Mouse (Mus musculus): Measurements from ENCODE around the gene Tbxa2r. TPM values are rescaled to one million over a fixed set of nuclear protein-coding genes. Genes with fewer than 3 reads are reported as not detected.

Gene Tbxa2r
- polyA plus RNA-seq, 2 experiments = 9.2 to 10.8 TPM

- Histone ChIP-seq H3K36me3 (ENCODE audit: control insufficient read depth, insufficient read depth, low read length) (peaks cover 8% of the 10 kb centered on the region; the same call in 1 of the 2 replicates), H3K9me3 (ENCODE audit: control insufficient read depth, low read length) (no peaks in the 10 kb centered on the region), H3K4me3 (replicated peaks; ENCODE audit: low read length) (peak within 1 kb of the TSS; percentile 72), H3K27me3 (ENCODE audit: control insufficient read depth, insufficient read depth, low read length) (no peaks in the 10 kb centered on the region), H3K4me2 (replicated peaks; ENCODE audit: low read depth, low read length, severe bottlenecking) (peak within 1 kb of the TSS; percentile 95), H3K9ac (ENCODE audit: low read depth, low read length, severe bottlenecking) (peak within 1 kb of the TSS; percentile 72), H3K4me1 (ENCODE audit: control insufficient read depth, insufficient read depth, low read length) (peaks cover 18% of the 10 kb centered on the region), H3K27ac (replicated peaks; ENCODE audit: low read depth, low read length) (no peak within 1 kb of the TSS)
- 3% methylated on average over 64 of the region's 79 CpGs for WGBS
- ATAC-seq (ENCODE audit: low FRiP score, low read depth) = peak; percentile 91
- TF ChIP-seq POLR2A (IDR thresholded peaks at IDR 0.05; ENCODE audit: borderline replicate concordance, extremely low read depth, insufficient read depth, insufficient read length) = no peak
- DNase-seq (ENCODE audit: low spot score) = peak; percentile 87
Observed at GRCm38 (mm10) chr10:81356991-81357844, 28.7 kb downstream of the Tbxa2r start, which contains the start of gene Mfsd12. Mfsd12 (plus strand) TSS chr10:81357491.

DNA sequence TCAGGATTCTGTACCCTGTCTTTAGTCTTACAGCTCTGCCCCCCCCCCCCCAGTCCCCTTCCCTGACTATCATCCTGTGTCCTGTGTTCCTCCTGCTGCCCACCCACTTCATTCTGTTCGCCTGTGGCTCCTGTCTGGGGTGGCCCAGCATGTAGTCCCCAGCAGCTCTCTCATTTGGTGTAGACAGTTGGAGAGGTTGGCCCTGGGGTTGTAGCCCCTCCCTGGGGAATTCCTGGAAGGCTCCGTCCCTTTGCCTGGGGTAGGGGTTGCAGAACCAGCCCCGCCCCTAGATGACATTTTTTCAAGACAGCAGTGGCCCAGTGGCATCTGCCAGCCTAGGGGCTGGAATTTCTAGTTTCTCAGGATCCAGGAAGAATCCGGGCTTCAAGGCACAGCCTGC is 29.7 kb downstream of the Tbxa2r start:
- no peaks in the 10 kb centered on the region for H3K9me3 ChIP-seq (ENCODE audit: control insufficient read depth, low read length)
- peak overlapping the region; percentile 95 for H3K4me2 ChIP-seq (replicated peaks; ENCODE audit: low read depth, low read length, severe bottlenecking)
- H3K9ac ChIP-seq (ENCODE audit: low read depth, low read length, severe bottlenecking) = peak overlapping the region; percentile 72
- H3K4me3 ChIP-seq (replicated peaks; ENCODE audit: low read length) = peak overlapping the region; percentile 72
- peaks cover 6% of the 10 kb centered on the region for H3K27me3 ChIP-seq (ENCODE audit: control insufficient read depth, insufficient read depth, low read length)
- DNase-seq (ENCODE audit: low spot score) = no peak
- no peak for ATAC-seq (ENCODE audit: low FRiP score, low read depth)
- peaks cover 13% of the 10 kb centered on the region; the same call in 1 of the 2 replicates for H3K36me3 ChIP-seq (ENCODE audit: control insufficient read depth, insufficient read depth, low read length)
- H3K27ac ChIP-seq (replicated peaks; ENCODE audit: low read depth, low read length) = no peak overlapping the region
- peaks cover 18% of the 10 kb centered on the region for H3K4me1 ChIP-seq (ENCODE audit: control insufficient read depth, insufficient read depth, low read length)
- TF ChIP-seq POLR2A (IDR thresholded peaks at IDR 0.05; ENCODE audit: borderline replicate concordance, extremely low read depth, insufficient read depth, insufficient read length) = no peak
- 39% methylated on average over 4 of the region's 4 CpGs for WGBS

- H3K9me3 ChIP-seq (ENCODE audit: control insufficient read depth, low read length) = no peaks in the 10 kb centered on the region
- H3K4me3 ChIP-seq (replicated peaks; ENCODE audit: low read length) = peak overlapping the region; percentile 72; the same call in 1 of the 2 replicates
- 67% methylated on average over 1 of the region's 1 CpGs for WGBS
- H3K36me3 ChIP-seq (ENCODE audit: control insufficient read depth, insufficient read depth, low read length) = peaks cover 13% of the 10 kb centered on the region; the same call in 1 of the 2 replicates
- no peak for DNase-seq (ENCODE audit: low spot score)
- H3K27ac ChIP-seq (replicated peaks; ENCODE audit: low read depth, low read length) = no peak overlapping the region
- ATAC-seq (ENCODE audit: low FRiP score, low read depth) = no peak
- no peak for TF ChIP-seq POLR2A (IDR thresholded peaks at IDR 0.05; ENCODE audit: borderline replicate concordance, extremely low read depth, insufficient read depth, insufficient read length)
- peaks cover 21% of the 10 kb centered on the region for H3K4me1 ChIP-seq (ENCODE audit: control insufficient read depth, insufficient read depth, low read length)
- H3K27me3 ChIP-seq (ENCODE audit: control insufficient read depth, insufficient read depth, low read length) = peaks cover 11% of the 10 kb centered on the region
- peak overlapping the region; percentile 95 for H3K4me2 ChIP-seq (replicated peaks; ENCODE audit: low read depth, low read length, severe bottlenecking)
- H3K9ac ChIP-seq (ENCODE audit: low read depth, low read length, severe bottlenecking) = peak overlapping the region; percentile 72; the same call in 1 of the 2 replicates
Observed at GRCm38 (mm10) chr10:81358841-81359240, 30.3 kb downstream of the Tbxa2r start.

- no peak overlapping the region for H3K4me3 ChIP-seq (replicated peaks; ENCODE audit: low read length)
- no peaks in the 10 kb centered on the region for H3K9me3 ChIP-seq (ENCODE audit: control insufficient read depth, low read length)
- H3K9ac ChIP-seq (ENCODE audit: low read depth, low read length, severe bottlenecking) = peak overlapping the region; percentile 38
- 54% methylated on average over 8 of the region's 8 CpGs for WGBS
- H3K27me3 ChIP-seq (ENCODE audit: control insufficient read depth, insufficient read depth, low read length) = peaks cover 26% of the 10 kb centered on the region
- no peak overlapping the region for H3K27ac ChIP-seq (replicated peaks; ENCODE audit: low read depth, low read length)
- ATAC-seq (ENCODE audit: low FRiP score, low read depth) (no peak), DNase-seq (ENCODE audit: low spot score) (no peak)
- no peak overlapping the region for H3K4me2 ChIP-seq (replicated peaks; ENCODE audit: low read depth, low read length, severe bottlenecking)
- H3K4me1 ChIP-seq (ENCODE audit: control insufficient read depth, insufficient read depth, low read length) = peaks cover 32% of the 10 kb centered on the region
- H3K36me3 ChIP-seq (ENCODE audit: control insufficient read depth, insufficient read depth, low read length) = peaks cover 13% of the 10 kb centered on the region
- no peak for TF ChIP-seq POLR2A (IDR thresholded peaks at IDR 0.05; ENCODE audit: borderline replicate concordance, extremely low read depth, insufficient read depth, insufficient read length)
Observed at GRCm38 (mm10) chr10:81360721-81361120, 32.2 kb downstream of the Tbxa2r start.

GRCm38 (mm10) chr10:81362336-81362949 is 33.9 kb downstream of the Tbxa2r start:
- no peak overlapping the region for H3K4me3 ChIP-seq (replicated peaks; ENCODE audit: low read length)
- H3K27ac ChIP-seq (replicated peaks; ENCODE audit: low read depth, low read length) = no peak overlapping the region
- no peaks in the 10 kb centered on the region for H3K9me3 ChIP-seq (ENCODE audit: control insufficient read depth, low read length)
- TF ChIP-seq POLR2A (IDR thresholded peaks at IDR 0.05; ENCODE audit: borderline replicate concordance, extremely low read depth, insufficient read depth, insufficient read length) = no peak
- no peak for DNase-seq (ENCODE audit: low spot score)
- peaks cover 28% of the 10 kb centered on the region for H3K4me1 ChIP-seq (ENCODE audit: control insufficient read depth, insufficient read depth, low read length)
- peaks cover 26% of the 10 kb centered on the region for H3K27me3 ChIP-seq (ENCODE audit: control insufficient read depth, insufficient read depth, low read length)
- WGBS = 74% methylated on average over 12 of the region's 12 CpGs
- H3K36me3 ChIP-seq (ENCODE audit: control insufficient read depth, insufficient read depth, low read length) = peaks cover 27% of the 10 kb centered on the region
- H3K9ac ChIP-seq (ENCODE audit: low read depth, low read length, severe bottlenecking) = no peak overlapping the region
- no peak for ATAC-seq (ENCODE audit: low FRiP score, low read depth)
- no peak overlapping the region for H3K4me2 ChIP-seq (replicated peaks; ENCODE audit: low read depth, low read length, severe bottlenecking)

Data from limb, embryonic 14.5 days (tissue).